Mouse (Mus musculus) lung, embryonic 15.5 days (tissue): ENCODE measurements at regions not wholly inside any gene's neighbourhood (a gene's known extent, or its start where the extent isn't known, plus 50 kb on each side); places are given as distances from the start of the nearest gene placed in this dataset.

ENCODE experiments used
- ATAC-seq: fragments of 200-750 bp; cut with Nextera tagmentation; 2 replicates; pipeline ENCODE4 v1.8.0; 2017; ENCODE audit warnings: moderate number of reproducible peaks, borderline replicate concordance; ENCODE audit not compliant: low FRiP score, low TSS enrichment; ENCODE audit errors: extremely low read depth
- H3K27ac ChIP-seq: fragments of 300-500 bp; sonication (generic); 2 replicates; pipeline ENCODE4 v1.5.1; 2015; ENCODE audit warnings: moderate library complexity, mild to moderate bottlenecking, inconsistent platforms
- H3K27me3 ChIP-seq: fragments of 300-500 bp; sonication (generic); 2 replicates; pipeline ENCODE4 v1.6.1; 2015; ENCODE audit warnings: inconsistent platforms
- H3K36me3 ChIP-seq: fragments of 300-500 bp; sonication (generic); 2 replicates; pipeline ENCODE4 v1.6.1; 2015; ENCODE audit warnings: inconsistent platforms
- H3K4me1 ChIP-seq: fragments of 300-500 bp; sonication (generic); 2 replicates; pipeline ENCODE4 v1.6.1; 2015; ENCODE audit warnings: inconsistent platforms
- H3K4me2 ChIP-seq: fragments of 300-500 bp; sonication (generic); 2 replicates; pipeline ENCODE4 v1.6.1; 2015; ENCODE audit warnings: inconsistent platforms, mild to moderate bottlenecking, moderate library complexity
- H3K4me3 ChIP-seq: fragments of 300-500 bp; sonication (generic); 2 replicates; pipeline ENCODE4 v1.5.1; 2015; ENCODE audit warnings: mild to moderate bottlenecking, inconsistent platforms
- H3K9ac ChIP-seq: fragments of 300-500 bp; sonication (generic); 2 replicates; pipeline ENCODE4 v1.6.1; 2015; ENCODE audit warnings: inconsistent platforms
- H3K9me3 ChIP-seq: fragments of 300-500 bp; sonication (generic); 2 replicates; pipeline ENCODE4 v1.6.1; 2016; ENCODE audit warnings: inconsistent platforms
- WGBS: fragments of 180-500 bp; shearing (Covaris S2); methylation state at CpG from one replicate; pipeline ENCODE4 v1.1.7; 2015; 5-methylcytosine and 5-hydroxymethylcytosine counted together

DNA sequence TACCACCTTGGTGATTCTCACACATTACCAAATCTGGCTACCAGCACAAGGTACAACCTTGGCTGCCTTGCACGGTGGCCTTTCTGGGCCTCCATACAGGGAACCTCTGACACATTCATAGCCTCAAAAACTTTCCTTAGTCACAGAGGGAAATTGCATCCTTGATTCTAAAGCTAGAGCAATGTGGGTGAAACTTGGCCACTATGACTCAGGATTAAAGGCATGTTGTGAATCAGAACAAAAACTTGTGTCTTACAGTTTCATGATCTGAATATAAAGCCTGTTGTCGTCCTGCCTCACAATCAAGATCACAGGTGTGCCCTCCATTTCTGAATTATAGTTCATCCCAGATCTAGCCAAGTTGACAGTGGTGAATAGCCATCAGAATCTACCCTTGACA is 80.8 kb upstream of the Fshr start:
- Histone ChIP-seq H3K9me3 (no peaks in the 10 kb centered on the region), H3K27me3 (no peaks in the 10 kb centered on the region), H3K9ac (no peak overlapping the region), H3K27ac (no peak overlapping the region), H3K4me2 (no peak overlapping the region), H3K4me1 (no peaks in the 10 kb centered on the region), H3K4me3 (no peak overlapping the region), H3K36me3 (no peaks in the 10 kb centered on the region)
- WGBS, result 83% methylated on average over 2 of the region's 2 CpGs
- ATAC-seq, result no peak

- Histone ChIP-seq H3K9me3 (no peaks in the 10 kb centered on the region), H3K9ac (no peak overlapping the region), H3K4me1 (no peaks in the 10 kb centered on the region), H3K4me2 (no peak overlapping the region), H3K27ac (no peak overlapping the region), H3K27me3 (no peaks in the 10 kb centered on the region), H3K36me3 (no peaks in the 10 kb centered on the region), H3K4me3 (no peak overlapping the region)
- ATAC-seq, result no peak
Measured at GRCm38 (mm10) chr17:89272141-89272540, 71.7 kb upstream of the Fshr start.

GRCm38 (mm10) chr17:89255687-89256086 is 55.2 kb upstream of the Fshr start:
- no peak overlapping the region for H3K27ac ChIP-seq
- no peaks in the 10 kb centered on the region for H3K36me3 ChIP-seq
- no peak overlapping the region for H3K9ac ChIP-seq
- no peaks in the 10 kb centered on the region for H3K4me1 ChIP-seq
- no peak overlapping the region for H3K4me2 ChIP-seq
- H3K27me3 ChIP-seq, result no peaks in the 10 kb centered on the region
- ATAC-seq, result no peak
- WGBS, result 57% methylated on average over 3 of the region's 3 CpGs
- no peaks in the 10 kb centered on the region for H3K9me3 ChIP-seq
- no peak overlapping the region for H3K4me3 ChIP-seq

DNA sequence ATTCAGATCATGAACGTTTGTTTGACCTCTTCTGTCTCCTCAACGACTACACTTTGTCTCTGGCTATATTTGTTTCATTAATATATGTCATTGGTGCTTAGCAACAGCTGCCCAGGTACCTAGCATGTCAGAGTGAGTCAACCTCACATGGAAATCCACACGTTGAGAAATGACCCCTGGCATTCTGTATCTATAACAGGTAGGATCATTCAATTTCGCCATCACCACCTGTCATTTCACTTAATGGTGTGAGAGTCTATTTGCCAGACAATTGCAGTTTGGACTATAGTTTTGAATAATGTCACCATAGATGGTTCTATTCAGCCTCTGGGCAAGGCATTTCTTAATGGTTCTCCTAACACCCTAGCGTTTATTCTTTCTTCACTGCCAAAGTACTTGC is 50.3 kb upstream of the Fshr start:
- no peak overlapping the region for H3K27ac ChIP-seq
- no peak for ATAC-seq
- H3K9ac ChIP-seq, result no peak overlapping the region
- no peaks in the 10 kb centered on the region for H3K27me3 ChIP-seq
- no peak overlapping the region for H3K4me3 ChIP-seq
- H3K4me2 ChIP-seq, result no peak overlapping the region
- WGBS, result 54% methylated on average over 5 of the region's 5 CpGs
- no peaks in the 10 kb centered on the region for H3K9me3 ChIP-seq
- no peaks in the 10 kb centered on the region for H3K36me3 ChIP-seq
- no peaks in the 10 kb centered on the region for H3K4me1 ChIP-seq
